Mouse (Mus musculus): ENCODE measurements around the gene Ndufc1. TPM values are rescaled to one million over a fixed set of nuclear protein-coding genes. Genes with fewer than 3 reads are reported as not detected.
"Not testable (repeated sequence)": the region's sequence is repeated elsewhere in the genome, so short reads cannot be mapped to it uniquely, and the experiment has no call there.

Gene Ndufc1
- 205 and 215 TPM in 2 replicates for polyA plus RNA-seq (2011; ENCODE audit: insufficient read length, low read depth, missing spikeins)

- Histone ChIP-seq H3K4me3 (ENCODE audit: insufficient read depth, low read length) (peak within 1 kb of the TSS; percentile 93), H3K4me1 (ENCODE audit: control insufficient read depth, insufficient read depth, low read length) (no peaks in the 10 kb centered on the region)
These were observed at the start of gene Ndufc1 for GRCm38 (mm10) chr3:51408561-51409183. Gene Ndufc1, minus strand, starts transcription at chr3:51408988.

GRCm38 (mm10) chr3:51434871-51435595 lies 26.2 kb upstream of the Ndufc1 start:
- Histone ChIP-seq H3K4me1 (ENCODE audit: control insufficient read depth, insufficient read depth, low read length) (no peaks in the 10 kb centered on the region; the same call in 1 of the 2 replicates), H3K27ac (ENCODE audit: insufficient read depth, low read length) (no peak overlapping the region), H3K4me3 (ENCODE audit: insufficient read depth, low read length) (no peak overlapping the region)
- TF ChIP-seq CTCF (IDR thresholded peaks at IDR 0.05; ENCODE audit: borderline replicate concordance, insufficient read depth, low read length) (no peak), POLR2A (IDR thresholded peaks at IDR 0.05; ENCODE audit: low read depth, low read length) (no peak)

More at GRCm38 (mm10) chr3:51408561-51409183, at the start of gene Ndufc1:
- TF ChIP-seq POLR2A (IDR thresholded peaks at IDR 0.05; ENCODE audit: low read depth, low read length) (peak; percentile 95), CTCF (IDR thresholded peaks at IDR 0.05; ENCODE audit: borderline replicate concordance, insufficient read depth, low read length) (peak; percentile 94)
- H3K27ac ChIP-seq (ENCODE audit: insufficient read depth, low read length): peak within 1 kb of the TSS; percentile 66

- H3K4me3 ChIP-seq (ENCODE audit: insufficient read depth, low read length); H3K4me1 ChIP-seq (ENCODE audit: control insufficient read depth, insufficient read depth, low read length); H3K27ac ChIP-seq (ENCODE audit: insufficient read depth, low read length): not testable (repeated sequence)
These were observed 25.6 kb upstream of the Ndufc1 start for GRCm38 (mm10) chr3:51434364-51434763.

GRCm38 (mm10) chr3:51425394-51425793 lies 16.6 kb upstream of the Ndufc1 start:
- TF ChIP-seq POLR2A (IDR thresholded peaks at IDR 0.05; ENCODE audit: low read depth, low read length) (no peak), CTCF (IDR thresholded peaks at IDR 0.05; ENCODE audit: borderline replicate concordance, insufficient read depth, low read length) (no peak)
- H3K4me1 ChIP-seq (ENCODE audit: control insufficient read depth, insufficient read depth, low read length): peaks cover 3% of the 10 kb centered on the region; the same call in 1 of the 2 replicates
- H3K4me3 ChIP-seq (ENCODE audit: insufficient read depth, low read length): no peak overlapping the region

GRCm38 (mm10) chr3:51421921-51422320 lies 13.1 kb upstream of the Ndufc1 start:
- TF ChIP-seq POLR2A (IDR thresholded peaks at IDR 0.05; ENCODE audit: low read depth, low read length): no peak
- Histone ChIP-seq H3K4me3 (ENCODE audit: insufficient read depth, low read length) (no peak overlapping the region), H3K27ac (ENCODE audit: insufficient read depth, low read length) (no peak overlapping the region), H3K4me1 (ENCODE audit: control insufficient read depth, insufficient read depth, low read length) (peaks cover 8% of the 10 kb centered on the region; the same call in 1 of the 2 replicates)

More at GRCm38 (mm10) chr3:51425394-51425793, 16.6 kb upstream of the Ndufc1 start:
- H3K27ac ChIP-seq (ENCODE audit: insufficient read depth, low read length): no peak overlapping the region

GRCm38 (mm10) chr3:51417966-51418365 lies 9.2 kb upstream of the Ndufc1 start:
- Histone ChIP-seq H3K4me1 (ENCODE audit: control insufficient read depth, insufficient read depth, low read length) (peaks cover 8% of the 10 kb centered on the region; the same call in 1 of the 2 replicates), H3K4me3 (ENCODE audit: insufficient read depth, low read length) (peak overlapping the region; percentile 33), H3K27ac (ENCODE audit: insufficient read depth, low read length) (no peak overlapping the region)
- TF ChIP-seq POLR2A (IDR thresholded peaks at IDR 0.05; ENCODE audit: low read depth, low read length): no peak
- no peak for TF ChIP-seq CTCF (IDR thresholded peaks at IDR 0.05; ENCODE audit: borderline replicate concordance, insufficient read depth, low read length)

GRCm38 (mm10) chr3:51417485-51417884 lies 8.7 kb upstream of the Ndufc1 start:
- Histone ChIP-seq H3K4me3 (ENCODE audit: insufficient read depth, low read length) (peak overlapping the region; percentile 99), H3K4me1 (ENCODE audit: control insufficient read depth, insufficient read depth, low read length) (peaks cover 8% of the 10 kb centered on the region; the same call in 1 of the 2 replicates), H3K27ac (ENCODE audit: insufficient read depth, low read length) (no peak overlapping the region)
- TF ChIP-seq CTCF (IDR thresholded peaks at IDR 0.05; ENCODE audit: borderline replicate concordance, insufficient read depth, low read length) (no peak), POLR2A (IDR thresholded peaks at IDR 0.05; ENCODE audit: low read depth, low read length) (no peak)

- H3K4me3 ChIP-seq (ENCODE audit: insufficient read depth, low read length): peak overlapping the region; percentile 99
- no peak overlapping the region for H3K27ac ChIP-seq (ENCODE audit: insufficient read depth, low read length)
- no peak for TF ChIP-seq POLR2A (IDR thresholded peaks at IDR 0.05; ENCODE audit: low read depth, low read length)
- no peak for TF ChIP-seq CTCF (IDR thresholded peaks at IDR 0.05; ENCODE audit: borderline replicate concordance, insufficient read depth, low read length)
- peaks cover 8% of the 10 kb centered on the region; the same call in 1 of the 2 replicates for H3K4me1 ChIP-seq (ENCODE audit: control insufficient read depth, insufficient read depth, low read length)
These were observed 8.3 kb upstream of the Ndufc1 start for GRCm38 (mm10) chr3:51417135-51417458.

DNA sequence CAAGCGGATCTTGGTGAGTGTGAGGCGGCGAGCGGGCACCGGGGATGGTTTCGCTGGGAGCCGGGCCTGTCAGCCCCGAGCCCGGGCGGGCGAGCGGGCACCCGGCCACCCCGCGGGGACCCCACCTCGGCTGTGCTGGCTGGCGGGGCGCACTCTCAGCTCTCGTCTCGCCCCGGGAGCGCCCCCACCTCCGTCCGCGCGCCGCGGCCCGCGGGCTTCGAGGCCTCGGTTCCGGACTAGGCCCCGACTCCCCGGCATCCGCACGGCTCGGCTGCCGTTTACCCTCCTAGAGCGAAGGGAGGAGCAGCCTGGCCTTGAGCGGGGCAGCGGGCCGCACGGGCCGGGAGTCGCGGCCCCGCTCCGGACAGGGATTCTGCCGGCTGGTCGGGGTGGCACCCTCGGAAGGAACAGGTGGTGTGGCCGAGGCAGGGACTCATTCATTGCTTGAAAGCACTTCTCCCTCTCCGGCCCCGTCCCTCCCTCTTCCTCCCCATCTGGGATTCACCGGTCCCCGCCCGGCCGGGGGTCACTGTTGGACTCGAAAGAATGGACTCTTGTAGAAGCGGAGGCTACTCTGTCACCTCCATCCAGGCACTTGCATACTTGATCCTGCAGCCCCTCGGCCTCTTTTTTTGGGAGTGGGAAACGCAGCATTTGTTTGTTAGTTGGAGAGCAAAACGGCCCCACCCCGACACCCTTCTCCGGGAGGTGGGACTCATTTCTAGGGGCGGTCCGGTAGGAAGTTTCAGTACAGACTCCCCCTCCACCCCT lies 7.8 kb upstream of the Ndufc1 start:
- Histone ChIP-seq H3K4me3 (ENCODE audit: insufficient read depth, low read length) (peak overlapping the region; percentile 99), H3K4me1 (ENCODE audit: control insufficient read depth, insufficient read depth, low read length) (peaks cover 8% of the 10 kb centered on the region; the same call in 1 of the 2 replicates), H3K27ac (ENCODE audit: insufficient read depth, low read length) (peak overlapping the region; percentile 79)
- TF ChIP-seq POLR2A (IDR thresholded peaks at IDR 0.05; ENCODE audit: low read depth, low read length): 0 out of 2 replicates have a peak, but pooled peaks have one; percentile 40
- TF ChIP-seq CTCF (IDR thresholded peaks at IDR 0.05; ENCODE audit: borderline replicate concordance, insufficient read depth, low read length): no peak

DNA sequence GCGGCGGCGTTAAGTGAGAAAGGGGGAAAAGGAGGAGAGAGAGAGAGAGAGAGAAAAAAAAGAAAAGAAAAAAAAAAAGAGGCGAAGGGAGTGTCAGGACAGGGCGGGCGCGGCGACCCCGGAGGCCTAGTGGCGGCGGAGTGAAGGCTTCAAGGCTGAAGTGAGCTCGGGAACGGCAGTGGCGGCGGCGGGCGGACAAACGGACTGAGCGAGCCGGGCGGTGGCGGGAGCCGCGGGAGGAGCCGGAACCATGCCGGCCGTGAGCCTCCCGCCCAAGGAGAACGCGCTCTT lies 7.2 kb upstream of the Ndufc1 start:
- H3K4me1 ChIP-seq (ENCODE audit: control insufficient read depth, insufficient read depth, low read length): peaks cover 6% of the 10 kb centered on the region; the same call in 1 of the 2 replicates
- TF ChIP-seq POLR2A (IDR thresholded peaks at IDR 0.05; ENCODE audit: low read depth, low read length) (no peak), CTCF (IDR thresholded peaks at IDR 0.05; ENCODE audit: borderline replicate concordance, insufficient read depth, low read length) (no peak)
- peak overlapping the region; percentile 79 for H3K27ac ChIP-seq (ENCODE audit: insufficient read depth, low read length)
- H3K4me3 ChIP-seq (ENCODE audit: insufficient read depth, low read length): peak overlapping the region; percentile 99
